Mouse (Mus musculus): ENCODE data around the gene Gm13030. TPM values are rescaled to one million over a fixed set of nuclear protein-coding genes. Genes with fewer than 3 reads are reported as not detected.
"Not testable (repeated sequence)": the region's sequence is repeated elsewhere in the genome, so short reads cannot be mapped to it uniquely, and the experiment has no call there.

Gene Gm13030
- polyA plus RNA-seq, 1 experiment from 2014 or later: not detected

DNA sequence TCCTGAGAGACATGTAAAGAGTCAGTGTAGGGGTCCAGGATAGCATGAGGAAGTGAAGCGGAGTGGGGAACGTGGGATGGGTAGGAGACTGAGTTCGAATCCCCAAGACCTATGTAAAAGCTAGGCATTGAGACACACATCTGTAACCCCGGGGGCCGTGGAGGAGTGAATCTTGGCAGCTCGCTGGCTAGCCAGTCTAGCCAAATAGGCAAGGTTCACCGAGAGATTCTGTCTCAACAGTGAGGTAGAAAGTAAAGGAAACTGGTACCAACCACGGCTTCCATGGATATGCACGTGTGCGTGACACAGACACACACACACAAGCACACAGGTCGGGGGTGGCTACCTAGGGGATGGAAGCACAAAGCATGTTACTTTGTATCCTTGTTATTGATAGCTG lies 6.0 kb upstream of the Gm13030 start:
- 84% methylated on average over 11 of the region's 11 CpGs for WGBS

DNA sequence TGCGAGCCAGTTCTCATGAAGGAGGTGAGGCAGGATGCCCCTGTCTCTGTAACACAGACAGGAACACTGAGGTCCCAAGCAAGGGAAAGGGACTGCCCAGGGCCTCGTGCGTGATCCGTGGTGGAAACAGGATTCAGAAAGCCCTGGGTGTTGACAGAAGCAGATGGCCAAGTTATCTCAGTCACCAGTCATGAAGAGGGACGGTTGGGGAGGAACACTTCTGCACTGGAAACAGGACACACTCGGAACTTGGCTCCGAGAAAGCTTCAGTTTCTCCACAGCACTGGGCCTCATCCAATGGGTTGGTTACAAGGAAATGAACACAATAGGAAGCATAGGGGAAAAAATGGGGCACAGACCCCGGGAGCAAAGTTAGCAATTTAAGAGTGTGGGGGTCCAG lies 5.0 kb upstream of the Gm13030 start:
- WGBS: 64% methylated on average over 8 of the region's 8 CpGs
- no peaks in the 10 kb centered on the region for H3K9me3 ChIP-seq (replicated peaks; ENCODE audit: control insufficient read depth, low read length)
- no peak for DNase-seq (ENCODE audit: low spot score)
- no peak for ATAC-seq (replicated peaks; ENCODE audit: insufficient number of reproducible peaks, low FRiP score, low TSS enrichment, low read depth)
- H3K9ac ChIP-seq (replicated peaks; ENCODE audit: low read length): no peak overlapping the region
- no peaks in the 10 kb centered on the region for H3K4me1 ChIP-seq (ENCODE audit: control insufficient read depth, insufficient read depth, low read length)
- H3K27ac ChIP-seq (replicated peaks; ENCODE audit: low read depth, low read length): no peak overlapping the region
- H3K4me3 ChIP-seq (ENCODE audit: low read depth, low read length): no peak overlapping the region
- no peaks in the 10 kb centered on the region for H3K36me3 ChIP-seq (replicated peaks; ENCODE audit: control insufficient read depth, insufficient read depth, low read depth, low read length)
- no peak overlapping the region for H3K4me2 ChIP-seq (ENCODE audit: low read depth, low read length)
- no peaks in the 10 kb centered on the region for H3K27me3 ChIP-seq (ENCODE audit: control insufficient read depth, insufficient read depth, low read length)

More for the DNA sequence above, 6.0 kb upstream of the Gm13030 start:
- H3K4me1 ChIP-seq (ENCODE audit: control insufficient read depth, insufficient read depth, low read length): no peaks in the 10 kb centered on the region
- no peaks in the 10 kb centered on the region for H3K9me3 ChIP-seq (replicated peaks; ENCODE audit: control insufficient read depth, low read length)
- no peaks in the 10 kb centered on the region for H3K27me3 ChIP-seq (ENCODE audit: control insufficient read depth, insufficient read depth, low read length)
- no peak overlapping the region for H3K4me3 ChIP-seq (ENCODE audit: low read depth, low read length)
- no peak for DNase-seq (ENCODE audit: low spot score)
- H3K9ac ChIP-seq (replicated peaks; ENCODE audit: low read length): no peak overlapping the region
- H3K27ac ChIP-seq (replicated peaks; ENCODE audit: low read depth, low read length): no peak overlapping the region
- no peaks in the 10 kb centered on the region for H3K36me3 ChIP-seq (replicated peaks; ENCODE audit: control insufficient read depth, insufficient read depth, low read depth, low read length)
- H3K4me2 ChIP-seq (ENCODE audit: low read depth, low read length): no peak overlapping the region
- ATAC-seq (replicated peaks; ENCODE audit: insufficient number of reproducible peaks, low FRiP score, low TSS enrichment, low read depth): no peak

DNA sequence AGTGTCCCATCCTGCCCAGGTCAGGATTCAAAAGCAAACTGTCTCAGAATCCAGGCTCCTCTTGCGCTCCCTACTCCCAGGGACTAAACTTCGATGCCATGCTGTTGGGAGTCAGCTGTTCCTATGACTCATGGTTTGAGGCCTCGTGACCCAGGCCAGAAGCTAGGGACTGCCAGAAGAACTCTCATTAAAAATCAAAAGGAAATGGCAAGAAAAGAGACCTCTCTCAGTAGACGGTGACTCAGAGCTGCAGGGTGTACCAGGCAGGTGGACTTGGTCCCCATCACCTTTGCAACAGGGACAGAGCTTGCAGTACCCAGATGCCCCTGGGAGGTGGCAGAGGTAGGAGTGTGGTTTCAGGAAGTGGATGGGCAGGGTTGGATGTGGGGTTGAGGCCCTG lies 4.0 kb upstream of the Gm13030 start, which contains the start of gene Pla2g2e:
Gene Pla2g2e, plus strand, starts transcription at position 212 of the 400 bp plus-strand sequence.
- Histone ChIP-seq H3K27me3 (ENCODE audit: control insufficient read depth, insufficient read depth, low read length) (no peaks in the 10 kb centered on the region), H3K4me3 (ENCODE audit: low read depth, low read length) (no peak within 1 kb of the TSS), H3K27ac (replicated peaks; ENCODE audit: low read depth, low read length) (no peak within 1 kb of the TSS), H3K4me2 (ENCODE audit: low read depth, low read length) (no peak within 1 kb of the TSS), H3K36me3 (replicated peaks; ENCODE audit: control insufficient read depth, insufficient read depth, low read depth, low read length) (no peaks in the 10 kb centered on the region), H3K9ac (replicated peaks; ENCODE audit: low read length) (no peak within 1 kb of the TSS), H3K4me1 (ENCODE audit: control insufficient read depth, insufficient read depth, low read length) (no peaks in the 10 kb centered on the region), H3K9me3 (replicated peaks; ENCODE audit: control insufficient read depth, low read length) (no peaks in the 10 kb centered on the region)
- ATAC-seq (replicated peaks; ENCODE audit: insufficient number of reproducible peaks, low FRiP score, low TSS enrichment, low read depth) (no peak), DNase-seq (ENCODE audit: low spot score) (no peak)
- WGBS: 90% methylated on average over 4 of the region's 4 CpGs

DNA sequence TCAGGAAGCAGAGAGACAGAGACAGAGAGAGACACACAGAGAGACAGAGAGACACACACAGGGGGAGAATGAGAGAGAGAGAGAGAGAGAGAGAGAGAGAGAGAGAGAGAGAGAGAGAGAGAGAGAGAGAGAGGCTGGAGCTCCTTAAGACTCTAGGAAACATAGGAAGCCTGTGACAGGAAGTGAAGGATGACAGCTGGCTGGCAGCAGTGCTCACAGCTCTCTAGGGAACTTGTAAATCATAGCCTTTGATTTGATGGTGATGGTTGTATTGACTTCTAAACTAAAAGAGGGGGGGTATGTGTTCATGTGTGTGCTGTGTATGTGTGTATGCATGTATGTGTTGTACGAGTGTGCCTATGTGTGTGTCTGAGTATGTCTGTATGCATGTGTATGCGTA lies 2.2 kb upstream of the Gm13030 start:
- no peaks in the 10 kb centered on the region for H3K9me3 ChIP-seq (replicated peaks; ENCODE audit: control insufficient read depth, low read length)
- no peak overlapping the region for H3K27ac ChIP-seq (replicated peaks; ENCODE audit: low read depth, low read length)
- H3K27me3 ChIP-seq (ENCODE audit: control insufficient read depth, insufficient read depth, low read length): no peaks in the 10 kb centered on the region
- WGBS: 92% methylated on average over 2 of the region's 2 CpGs
- no peak overlapping the region for H3K4me3 ChIP-seq (ENCODE audit: low read depth, low read length)
- no peak for DNase-seq (ENCODE audit: low spot score)
- H3K9ac ChIP-seq (replicated peaks; ENCODE audit: low read length): no peak overlapping the region
- H3K4me1 ChIP-seq (ENCODE audit: control insufficient read depth, insufficient read depth, low read length): no peaks in the 10 kb centered on the region
- ATAC-seq (replicated peaks; ENCODE audit: insufficient number of reproducible peaks, low FRiP score, low TSS enrichment, low read depth): no peak
- no peaks in the 10 kb centered on the region for H3K36me3 ChIP-seq (replicated peaks; ENCODE audit: control insufficient read depth, insufficient read depth, low read depth, low read length)
- H3K4me2 ChIP-seq (ENCODE audit: low read depth, low read length): no peak overlapping the region

DNA sequence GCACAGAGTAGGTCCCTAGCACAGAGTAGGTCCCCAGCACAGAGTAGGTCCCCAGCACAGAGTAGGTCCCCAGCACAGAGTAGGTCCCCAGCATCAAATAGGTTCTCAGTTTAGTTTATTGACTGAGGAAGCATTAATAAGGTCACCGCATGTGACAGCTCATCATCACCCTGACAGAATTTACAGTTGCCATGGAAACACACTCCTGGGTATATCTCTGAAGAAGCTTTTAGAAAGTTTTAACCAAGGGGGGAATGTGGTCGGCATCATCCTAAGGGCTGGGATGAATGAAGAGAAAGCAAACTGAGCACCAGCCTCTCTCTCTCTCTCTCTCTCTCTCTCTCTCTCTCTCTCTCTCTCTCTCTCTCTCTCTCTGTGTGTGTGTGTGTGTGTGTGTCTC lies 1.5 kb upstream of the Gm13030 start:
- WGBS: 86% methylated on average over 2 of the region's 2 CpGs
- H3K9ac ChIP-seq (replicated peaks; ENCODE audit: low read length); H3K4me1 ChIP-seq (ENCODE audit: control insufficient read depth, insufficient read depth, low read length); H3K4me2 ChIP-seq (ENCODE audit: low read depth, low read length); H3K4me3 ChIP-seq (ENCODE audit: low read depth, low read length); ATAC-seq (replicated peaks; ENCODE audit: insufficient number of reproducible peaks, low FRiP score, low TSS enrichment, low read depth); H3K27me3 ChIP-seq (ENCODE audit: control insufficient read depth, insufficient read depth, low read length); H3K36me3 ChIP-seq (replicated peaks; ENCODE audit: control insufficient read depth, insufficient read depth, low read depth, low read length); H3K27ac ChIP-seq (replicated peaks; ENCODE audit: low read depth, low read length); H3K9me3 ChIP-seq (replicated peaks; ENCODE audit: control insufficient read depth, low read length): not testable (repeated sequence)
- DNase-seq (ENCODE audit: low spot score): peak; percentile 34

DNA sequence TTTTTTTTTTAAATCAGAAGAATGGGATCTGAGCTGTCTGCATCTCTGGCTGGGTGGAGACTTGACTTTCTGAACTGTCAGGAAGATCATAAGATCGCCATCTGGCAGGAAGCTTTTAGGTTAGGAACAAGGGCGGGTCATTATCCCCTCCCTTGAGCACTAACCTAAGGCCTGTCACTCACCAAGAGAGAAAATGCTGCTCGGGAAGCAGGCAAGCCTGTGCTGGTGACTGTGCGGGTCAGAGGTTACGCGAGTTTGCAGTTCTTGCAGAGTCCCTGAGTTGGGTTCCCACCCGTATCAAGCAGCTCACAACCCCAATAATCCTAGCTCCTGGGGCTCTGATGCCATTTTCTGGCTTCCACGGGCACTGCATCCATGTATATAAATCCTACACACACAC lies 5.1 kb downstream of the Gm13030 start:
- no peaks in the 10 kb centered on the region for H3K27me3 ChIP-seq (ENCODE audit: control insufficient read depth, insufficient read depth, low read length)

DNA sequence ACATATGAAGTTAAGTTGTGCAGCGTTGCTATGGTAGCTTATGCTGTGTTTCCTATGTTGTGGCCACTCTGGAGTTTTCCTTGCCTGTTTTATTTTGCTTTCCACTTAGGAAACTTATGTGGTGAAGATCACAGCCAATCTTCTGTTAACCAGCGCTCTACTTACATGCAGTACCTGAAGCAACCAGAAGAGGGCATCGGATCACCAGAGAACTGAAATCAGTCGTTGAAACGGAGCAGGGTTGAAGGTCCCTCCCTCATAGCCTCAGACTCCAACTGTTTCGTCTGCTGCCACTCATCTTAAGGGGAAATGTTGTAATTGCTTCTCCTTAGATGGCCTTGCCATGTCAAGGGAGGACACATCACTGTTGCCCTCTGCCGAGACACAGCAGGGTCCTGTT lies 7.4 kb downstream of the Gm13030 start:
- ATAC-seq (replicated peaks; ENCODE audit: insufficient number of reproducible peaks, low FRiP score, low TSS enrichment, low read depth): no peak
- 13% methylated on average over 7 of the region's 7 CpGs for WGBS
- H3K4me2 ChIP-seq (ENCODE audit: low read depth, low read length): no peak overlapping the region

More for the DNA sequence above, 5.1 kb downstream of the Gm13030 start:
- Histone ChIP-seq H3K4me2 (ENCODE audit: low read depth, low read length) (no peak overlapping the region), H3K27ac (replicated peaks; ENCODE audit: low read depth, low read length) (no peak overlapping the region), H3K36me3 (replicated peaks; ENCODE audit: control insufficient read depth, insufficient read depth, low read depth, low read length) (no peaks in the 10 kb centered on the region), H3K9ac (replicated peaks; ENCODE audit: low read length) (no peak overlapping the region), H3K4me3 (ENCODE audit: low read depth, low read length) (no peak overlapping the region), H3K9me3 (replicated peaks; ENCODE audit: control insufficient read depth, low read length) (no peaks in the 10 kb centered on the region), H3K4me1 (ENCODE audit: control insufficient read depth, insufficient read depth, low read length) (no peaks in the 10 kb centered on the region)
- WGBS: 38% methylated on average over 8 of the region's 8 CpGs
- DNase-seq (ENCODE audit: low spot score) (peak; percentile 16), ATAC-seq (replicated peaks; ENCODE audit: insufficient number of reproducible peaks, low FRiP score, low TSS enrichment, low read depth) (no peak)

DNA sequence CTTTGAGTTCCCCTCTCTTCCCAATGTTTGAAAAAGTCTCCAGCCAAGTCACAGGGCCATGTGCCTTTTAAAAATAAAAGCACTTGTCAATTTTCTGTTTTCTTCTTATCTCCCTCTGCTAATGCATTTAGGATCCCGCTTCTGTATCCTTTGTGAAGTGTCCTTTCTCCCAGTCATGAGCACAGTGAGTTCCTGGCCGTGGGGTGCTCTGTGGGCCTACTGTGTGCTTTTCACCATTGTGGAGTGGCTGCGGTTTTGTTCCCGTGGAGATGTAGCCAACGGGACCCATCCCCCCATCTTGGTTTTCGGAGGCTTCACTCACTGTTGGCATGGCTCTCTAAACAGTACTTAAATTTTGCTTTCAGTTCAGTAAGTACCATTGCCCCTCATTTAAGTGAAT lies 7.8 kb downstream of the Gm13030 start:
- H3K4me1 ChIP-seq (ENCODE audit: control insufficient read depth, insufficient read depth, low read length): no peaks in the 10 kb centered on the region
- 71% methylated on average over 6 of the region's 6 CpGs for WGBS
- no peaks in the 10 kb centered on the region for H3K9me3 ChIP-seq (replicated peaks; ENCODE audit: control insufficient read depth, low read length)
- no peak overlapping the region for H3K4me3 ChIP-seq (ENCODE audit: low read depth, low read length)
- H3K9ac ChIP-seq (replicated peaks; ENCODE audit: low read length): no peak overlapping the region
- no peaks in the 10 kb centered on the region for H3K27me3 ChIP-seq (ENCODE audit: control insufficient read depth, insufficient read depth, low read length)
- no peak overlapping the region for H3K4me2 ChIP-seq (ENCODE audit: low read depth, low read length)
- H3K27ac ChIP-seq (replicated peaks; ENCODE audit: low read depth, low read length): no peak overlapping the region
- no peaks in the 10 kb centered on the region for H3K36me3 ChIP-seq (replicated peaks; ENCODE audit: control insufficient read depth, insufficient read depth, low read depth, low read length)
- no peak for DNase-seq (ENCODE audit: low spot score)
- no peak for ATAC-seq (replicated peaks; ENCODE audit: insufficient number of reproducible peaks, low FRiP score, low TSS enrichment, low read depth)

More for the DNA sequence above, 7.4 kb downstream of the Gm13030 start:
- H3K4me3 ChIP-seq (ENCODE audit: low read depth, low read length): no peak overlapping the region
- H3K36me3 ChIP-seq (replicated peaks; ENCODE audit: control insufficient read depth, insufficient read depth, low read depth, low read length): no peaks in the 10 kb centered on the region
- no peak overlapping the region for H3K27ac ChIP-seq (replicated peaks; ENCODE audit: low read depth, low read length)
- no peaks in the 10 kb centered on the region for H3K27me3 ChIP-seq (ENCODE audit: control insufficient read depth, insufficient read depth, low read length)
- H3K9ac ChIP-seq (replicated peaks; ENCODE audit: low read length): no peak overlapping the region
- no peaks in the 10 kb centered on the region for H3K9me3 ChIP-seq (replicated peaks; ENCODE audit: control insufficient read depth, low read length)
- H3K4me1 ChIP-seq (ENCODE audit: control insufficient read depth, insufficient read depth, low read length): no peaks in the 10 kb centered on the region
- DNase-seq (ENCODE audit: low spot score): peak; percentile 84
